Mouse (Mus musculus) thymus, adult 2 months (tissue): ENCODE data around the gene Spred3. TPM values are rescaled to one million over a fixed set of nuclear protein-coding genes. Genes with fewer than 3 reads are reported as not detected.
A peak's percentile ranks its signal among the peaks of the same experiment; 100 is the strongest.

Experiments used
- DNase-seq: peaks from one replicate; pipeline ENCODE4 v3.0.0; 2021
- H3K27ac ChIP-seq: fragments of 200-500 bp; 2 replicates; pipeline ENCODE4 v1.5.1; 2012; ENCODE audit warnings: low read length, control low read depth; ENCODE audit not compliant: control insufficient read depth, insufficient read depth
- H3K27me3 ChIP-seq: fragments of 200-500 bp; 2 replicates; pipeline ENCODE4 v1.6.1; 2012; ENCODE audit warnings: mild to moderate bottlenecking, low read length, moderate library complexity, mixed read lengths; ENCODE audit not compliant: control insufficient read depth, insufficient read depth
- H3K36me3 ChIP-seq: fragments of 200-500 bp; 2 replicates; pipeline ENCODE4 v1.6.1; 2012; ENCODE audit warnings: mild to moderate bottlenecking, low read length, moderate library complexity; ENCODE audit not compliant: control insufficient read depth, insufficient read depth
- H3K4me1 ChIP-seq: fragments of 200-500 bp; replicated peaks from 2 replicates; pipeline ENCODE4 v1.6.1; 2012; ENCODE audit warnings: low read length; ENCODE audit not compliant: control insufficient read depth, insufficient read depth
- H3K4me3 ChIP-seq: fragments of 200-500 bp; 2 replicates; pipeline ENCODE4 v1.5.1; 2012; ENCODE audit warnings: mild to moderate bottlenecking, low read length, control low read depth, moderate library complexity; ENCODE audit not compliant: control insufficient read depth, insufficient read depth
- CTCF ChIP-seq: fragments of 200-500 bp; IDR thresholded peaks from 2 replicates; pipeline ENCODE4 v1.5.1; 2012; ENCODE audit warnings: mild to moderate bottlenecking, control low read depth, low read length, moderate library complexity, borderline replicate concordance; ENCODE audit not compliant: control insufficient read depth, poor library complexity, insufficient read depth; ENCODE audit errors: extremely low read depth
- POLR2A ChIP-seq: fragments of 200-500 bp; IDR thresholded peaks from 2 replicates; pipeline ENCODE4 v1.6.1; 2012; ENCODE audit warnings: mild to moderate bottlenecking, low read length, control low read depth, moderate library complexity; ENCODE audit not compliant: control insufficient read depth, poor library complexity, insufficient read depth; ENCODE audit errors: extremely low read depth
- WGBS: fragments of 180-500 bp; shearing (Covaris S2); methylation state at CpG from one replicate; pipeline ENCODE4 v1.1.7; 2018; 5-methylcytosine and 5-hydroxymethylcytosine counted together
- polyA plus RNA-seq: library from polyadenylated mRNA; depleted of rRNA; stranded (reverse); fragments of >200 nt; gene quantifications from 2 replicates; pipeline ENCODE4 v1.2.3, GENCODE M21; 2012

Gene Spred3
- polyA plus RNA-seq, 1 experiment = 2.2 TPM

DNA sequence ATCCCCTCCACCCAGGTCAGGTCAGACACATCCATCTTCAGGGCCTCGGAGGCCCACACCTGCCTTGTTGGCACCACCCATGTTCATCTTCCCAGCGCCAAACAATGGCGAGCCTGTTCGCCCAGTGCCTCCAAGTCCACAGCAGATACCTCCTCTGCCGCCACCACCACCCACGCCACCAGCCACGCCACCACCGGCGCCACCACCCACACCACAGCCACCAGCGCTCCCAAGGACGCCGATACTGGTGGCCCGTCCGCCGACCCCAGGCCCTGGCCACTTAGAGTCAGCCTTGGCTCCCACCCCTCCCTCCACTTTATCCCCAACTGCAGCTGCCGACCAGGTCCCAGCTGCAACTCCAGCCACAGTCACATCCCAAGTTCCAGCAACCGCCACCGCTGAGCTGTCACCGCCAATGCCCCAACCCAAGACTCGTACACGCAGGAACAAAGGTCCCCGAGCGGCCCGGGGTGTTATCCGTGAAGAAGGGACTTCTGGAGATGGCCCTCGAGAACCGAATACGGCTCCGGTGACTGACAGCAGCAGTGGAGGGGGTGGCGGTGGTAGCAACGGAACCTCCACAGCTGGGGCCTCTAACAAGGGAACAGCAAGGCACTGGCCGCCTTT lies 2.3 kb upstream of the Spred3 start:
- TF ChIP-seq CTCF = no peak
- TF ChIP-seq POLR2A = no peak

DNA sequence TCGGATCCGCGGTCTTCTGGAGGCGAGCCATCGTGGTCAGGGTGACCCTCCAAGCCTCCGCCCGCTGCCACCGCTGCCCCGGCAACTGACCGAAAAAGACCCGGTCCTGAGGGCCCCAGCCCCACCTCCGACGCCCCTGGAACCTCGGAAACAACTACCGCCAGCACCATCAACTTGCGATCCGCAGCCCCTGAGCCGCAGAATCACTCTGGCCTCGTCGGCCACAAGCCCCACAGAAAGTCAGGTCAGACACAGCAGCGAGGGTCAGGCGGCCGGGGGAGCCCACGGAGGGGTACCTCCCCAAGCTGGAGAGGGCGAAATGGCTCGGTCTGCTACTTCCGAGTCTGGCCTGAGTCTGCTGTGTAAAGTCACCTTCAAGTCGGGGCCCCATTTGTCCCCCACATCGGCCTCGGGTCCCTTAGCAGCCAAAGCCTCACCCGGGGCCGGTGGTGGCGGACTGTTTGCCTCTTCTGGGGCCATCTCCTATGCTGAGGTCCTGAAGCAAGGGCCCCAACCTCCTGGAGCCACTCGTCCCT lies 1.4 kb upstream of the Spred3 start:
- no peak overlapping the region for H3K4me3 ChIP-seq
- DNase-seq = no peak

More for the DNA sequence above, 2.3 kb upstream of the Spred3 start:
- WGBS = 95% methylated on average over 32 of the region's 32 CpGs
- no peak for DNase-seq
- Histone ChIP-seq H3K4me3 (no peak overlapping the region), H3K4me1 (peaks cover 31% of the 10 kb centered on the region), H3K27ac (no peak overlapping the region), H3K27me3 (peaks cover 21% of the 10 kb centered on the region), H3K36me3 (peaks cover 47% of the 10 kb centered on the region)

DNA sequence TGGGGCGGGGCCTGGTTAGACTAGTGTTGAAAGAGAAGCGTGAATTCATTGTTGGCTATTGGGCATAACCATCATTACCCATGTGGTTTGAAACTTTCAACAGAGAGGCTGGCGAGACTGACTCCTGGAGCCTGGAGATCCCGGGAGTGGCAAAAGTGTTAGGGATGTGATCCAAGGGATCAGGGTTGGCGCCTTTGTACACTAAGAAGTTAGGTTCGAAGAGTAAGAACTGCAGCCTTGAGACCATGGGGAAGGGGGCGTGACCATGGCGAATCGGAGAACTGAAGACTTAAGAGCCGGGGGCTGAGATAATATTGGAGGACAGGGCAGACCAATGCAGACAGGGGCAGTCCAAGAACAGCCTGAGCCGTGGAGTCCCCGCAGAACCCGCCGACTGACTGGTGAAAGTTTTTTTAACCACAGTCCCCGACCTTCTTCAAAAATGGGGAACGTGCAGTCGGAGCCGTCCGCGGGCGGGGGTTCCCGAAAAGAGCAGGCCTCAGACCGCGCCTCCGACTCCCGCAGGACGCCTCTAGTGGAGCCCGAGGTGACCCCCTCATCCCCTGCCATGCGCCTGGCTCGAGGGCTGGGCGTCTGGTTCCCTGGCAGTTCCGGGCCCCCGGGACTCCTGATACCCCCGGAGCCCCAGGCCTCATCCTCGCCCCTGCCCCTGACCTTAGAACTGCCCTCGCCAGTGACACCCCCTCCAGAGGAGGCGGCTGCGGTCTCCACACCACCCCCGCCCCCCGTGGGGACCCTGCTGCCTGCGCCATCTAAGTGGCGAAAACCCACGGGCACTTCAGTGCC lies 747 bp upstream of the Spred3 start:
- TF ChIP-seq CTCF (no peak), POLR2A (no peak)

More for the DNA sequence above, 1.4 kb upstream of the Spred3 start:
- TF ChIP-seq POLR2A = no peak
- 0 out of 2 replicates have a peak, but pooled peaks have one; percentile 1 for TF ChIP-seq CTCF
- WGBS = 12% methylated on average over 34 of the region's 34 CpGs
- H3K27ac ChIP-seq = no peak overlapping the region
- H3K36me3 ChIP-seq = peaks cover 42% of the 10 kb centered on the region
- peaks cover 31% of the 10 kb centered on the region for H3K4me1 ChIP-seq
- H3K27me3 ChIP-seq = peaks cover 21% of the 10 kb centered on the region

DNA sequence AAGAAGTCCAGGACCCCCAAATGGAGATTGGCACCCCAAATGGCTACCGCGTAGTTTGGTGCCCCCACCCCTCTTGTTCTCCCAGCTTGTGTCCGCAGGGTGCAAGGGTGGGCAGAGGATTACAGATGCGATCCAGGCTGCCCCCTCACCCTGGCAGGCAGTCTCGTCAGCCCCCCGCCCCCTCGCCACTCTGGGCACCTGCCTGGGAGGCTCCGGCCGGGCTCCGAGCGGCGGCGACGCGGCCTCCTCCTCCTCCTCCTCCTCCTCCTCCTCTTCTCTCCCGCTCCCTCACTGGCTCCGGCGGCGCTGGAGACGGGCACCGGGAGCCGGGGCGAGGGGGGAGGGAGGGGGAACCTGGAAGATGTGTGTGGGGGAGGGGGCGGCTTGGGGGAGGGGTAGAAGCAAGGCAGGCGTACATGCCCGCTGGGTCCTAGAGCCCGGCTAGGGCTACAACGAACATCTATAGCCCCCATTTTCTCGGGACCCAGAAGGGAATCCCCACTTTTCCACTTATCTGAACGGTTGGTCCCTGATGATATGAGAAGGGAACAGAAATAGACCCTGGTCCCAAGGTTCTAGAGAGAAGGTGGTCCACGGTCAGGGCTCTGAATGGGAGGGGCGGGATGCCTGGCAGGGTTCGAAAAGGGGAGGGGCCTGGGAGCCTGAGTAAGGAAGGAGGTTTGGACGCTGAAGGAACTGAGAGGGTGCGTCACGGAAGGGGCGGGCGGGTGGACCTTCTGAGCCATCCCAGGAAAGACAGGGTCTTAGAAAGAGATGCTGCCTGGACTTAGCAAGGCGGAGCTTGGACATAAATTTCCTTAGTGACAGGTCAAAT lies 763 bp downstream of the Spred3 start:
- 2% methylated on average over 31 of the region's 39 CpGs for WGBS

More for the DNA sequence above, 747 bp upstream of the Spred3 start:
- peak overlapping the region; percentile 18 for H3K4me3 ChIP-seq
- no peak overlapping the region for H3K27ac ChIP-seq
- 2% methylated on average over 43 of the region's 43 CpGs for WGBS
- peaks cover 35% of the 10 kb centered on the region for H3K36me3 ChIP-seq
- H3K4me1 ChIP-seq = peaks cover 31% of the 10 kb centered on the region
- DNase-seq = no peak
- H3K27me3 ChIP-seq = peaks cover 21% of the 10 kb centered on the region

GRCm38 (mm10) chr7:29168791-29169230 lies 1.4 kb downstream of the Spred3 start:
- no peak for DNase-seq
- peaks cover 31% of the 10 kb centered on the region for H3K4me1 ChIP-seq
- H3K27ac ChIP-seq = no peak overlapping the region
- H3K4me3 ChIP-seq = peak overlapping the region; percentile 31; the same call in 1 of the 2 replicates
- TF ChIP-seq CTCF (no peak), POLR2A (no peak)
- 11% methylated on average over 14 of the region's 14 CpGs for WGBS
- H3K36me3 ChIP-seq = peaks cover 14% of the 10 kb centered on the region
- peaks cover 21% of the 10 kb centered on the region for H3K27me3 ChIP-seq

More for the DNA sequence above, 763 bp downstream of the Spred3 start:
- H3K36me3 ChIP-seq = peaks cover 20% of the 10 kb centered on the region
- H3K4me3 ChIP-seq = peak overlapping the region; percentile 31
- peaks cover 21% of the 10 kb centered on the region for H3K27me3 ChIP-seq
- peaks cover 31% of the 10 kb centered on the region for H3K4me1 ChIP-seq
- no peak overlapping the region for H3K27ac ChIP-seq
- TF ChIP-seq POLR2A (no peak), CTCF (no peak)
- DNase-seq = peak; percentile 25
